ENCODE assay signal across 8 mouse cellular contexts in genomic region chr5:7996401-7997044, GRCm38 (mm10). TPM values are rescaled to one million over a fixed set of nuclear protein-coding genes. Genes with fewer than 3 reads are reported as not detected.
A peak's percentile ranks its signal among the peaks of the same experiment; 100 is the strongest.
DNase-seq lines count a peak whose midpoint lies in the region; ATAC-seq and TF ChIP-seq lines count a peak whose summit lies in the region.

No protein-coding gene starts in this region.

- H3K4me3 ChIP-seq in kidney, adult 2 months (ENCODE audit: insufficient read depth, low read depth, low read length) = no peak overlapping the region
- no peak overlapping the region for H3K4me3 ChIP-seq in CH12.LX (replicated peaks in 1 of 3; ENCODE audit: low read depth in 2 of 3, low read length in 2 of 3, poor library complexity in 1 of 3)
- no peak overlapping the region for H3K4me3 ChIP-seq in neural tube, embryonic 12.5 days

- ATAC-seq in neural tube, embryonic 12.5 days (ENCODE audit: low FRiP score, low read depth) = peak; percentile 48; the same call in 1 of the 2 replicates

- no peaks in the 10 kb centered on the region for H3K9me3 ChIP-seq in CH12.LX (replicated peaks; ENCODE audit: low read length)
- no peaks in the 10 kb centered on the region for H3K9me3 ChIP-seq in neural tube, embryonic 12.5 days

- 49% methylated on average over 8 of the region's 8 CpGs for WGBS in kidney, adult 2 months
- 61% methylated on average over 8 of the region's 8 CpGs for WGBS in neural tube, embryonic 12.5 days

- TF ChIP-seq EP300 in CH12.LX (IDR thresholded peaks at IDR 0.05; ENCODE audit: low read length) = no peak

- no peaks in the 10 kb centered on the region for H3K27me3 ChIP-seq in kidney, adult 2 months (replicated peaks; ENCODE audit: control insufficient read depth, insufficient read depth, low read length)
- H3K27me3 ChIP-seq in CH12.LX (replicated peaks) = no peaks in the 10 kb centered on the region
- H3K27me3 ChIP-seq in neural tube, embryonic 12.5 days (replicated peaks) = no peaks in the 10 kb centered on the region

- no peak overlapping the region for H3K27ac ChIP-seq in kidney, adult 2 months (ENCODE audit: insufficient read depth, low read depth, low read length)
- no peak overlapping the region for H3K27ac ChIP-seq in CH12.LX (ENCODE audit: insufficient read depth, low read depth)
- no peak overlapping the region for H3K27ac ChIP-seq in neural tube, embryonic 12.5 days

- no peak overlapping the region for H3K4me2 ChIP-seq in CH12.LX (ENCODE audit: insufficient read depth, low read depth, poor library complexity, severe bottlenecking)
- H3K4me2 ChIP-seq in neural tube, embryonic 12.5 days (replicated peaks) = no peak overlapping the region

- TF ChIP-seq POLR2A in kidney, adult 2 months (IDR thresholded peaks at IDR 0.05; ENCODE audit: low read depth, low read length) = no peak
- TF ChIP-seq POLR2A in CH12.LX (IDR thresholded peaks at IDR 0.05; ENCODE audit: low read depth, low read length) = no peak

- no peak overlapping the region for H3K9ac ChIP-seq in CH12.LX (ENCODE audit: insufficient read depth, low read depth)
- no peak overlapping the region for H3K9ac ChIP-seq in neural tube, embryonic 12.5 days

- no peaks in the 10 kb centered on the region for H3K36me3 ChIP-seq in kidney, adult 2 months (ENCODE audit: control insufficient read depth, insufficient read depth, low read length)
- no peaks in the 10 kb centered on the region for H3K36me3 ChIP-seq in CH12.LX (replicated peaks in 1 of 2; ENCODE audit: control insufficient read depth in 1 of 2, insufficient read depth in 1 of 2, low read length in 1 of 2)
- no peaks in the 10 kb centered on the region for H3K36me3 ChIP-seq in neural tube, embryonic 12.5 days

- no peaks in the 10 kb centered on the region for H3K4me1 ChIP-seq in kidney, adult 2 months (ENCODE audit: control insufficient read depth, insufficient read depth, low read length)
- peaks cover 3 to 6% of the 10 kb centered on the region in 2 experiments; a peak in 3 of 4 replicates for H3K4me1 ChIP-seq in CH12.LX (ENCODE audit: control insufficient read depth in 1 of 2, insufficient read depth in 2 of 2)
- no peaks in the 10 kb centered on the region for H3K4me1 ChIP-seq in neural tube, embryonic 12.5 days

- in situ Hi-C loops in CH12.LX (cut with MboI; ENCODE audit: low pct_ligation_motif_present, low pct_unique_long_range_greater_than_20kb, low sequenced_read_pairs) = no loop called here

- H3K79me2 ChIP-seq in CH12.LX (replicated peaks; ENCODE audit: control insufficient read depth, extremely low read depth, insufficient read depth, poor library complexity, severe bottlenecking) = no peaks in the 10 kb centered on the region

- peak; percentile 89 for TF ChIP-seq RAD21 in CH12.LX (IDR thresholded peaks at IDR 0.05; ENCODE audit: low read depth, low read length)

- dilution Hi-C loops in CH12.LX (cut with MboI; ENCODE audit: extremely low pct_ligation_motif_present, extremely low pct_unique_long_range_greater_than_20kb, low sequenced_read_pairs) = no loop called here

- DNase-seq in kidney, adult 2 months = peak; percentile 8
- DNase-seq in kidney, adult 9 months = no peak
- DNase-seq in CH12.LX (ENCODE audit: extremely low read depth) = peak; percentile 37
- peak; percentile 17 for DNase-seq in embryo, embryonic 10 days (ENCODE audit: low spot score)
- DNase-seq in induced T-regulatory cell, adult 2 months (ENCODE audit: low read depth) = peak; percentile 41
- DNase-seq in kidney, postnatal 14 days = no peak
- no peak for DNase-seq in left cerebral cortex, postnatal 36 days (ENCODE audit: low spot score in 2 of 2)

- intact Hi-C loops in left cerebral cortex, postnatal 36 days (cut with DNase I) = no loop called here

- TF ChIP-seq CTCF in kidney, adult 2 months (conservative IDR thresholded peaks at IDR 0.05; ENCODE audit: insufficient read depth, insufficient read length, low read depth, low read length) = no peak
- peak; percentile 72; a peak in 3 of 4 replicates for TF ChIP-seq CTCF in CH12.LX (conservative IDR thresholded peaks at IDR 0.05 in 1 of 2, IDR thresholded peaks at IDR 0.05 in 1 of 2; ENCODE audit: low read depth in 2 of 2, low read length in 2 of 2)

TF ChIP-seq in CH12.LX, 34 proteins besides CTCF, POLR2A, EP300 and RAD21:
- no peak for TF ChIP-seq PAX5 (IDR thresholded peaks at IDR 0.05; ENCODE audit: low read length)
- TF ChIP-seq SMC3 (IDR thresholded peaks at IDR 0.05; ENCODE audit: low read depth, low read length) = peak; percentile 67
- TF ChIP-seq ZC3H11A (IDR thresholded peaks at IDR 0.05; ENCODE audit: low read depth, low read length) = peak; percentile 10; the same call in 1 of the 2 replicates

RNA-seq across cellular contexts. Expression of gene Steap4, which starts 36.3 kb away (rescaled TPM):
- polyA plus RNA-seq in kidney, adult 2 months (2012; rRNA removed) = 8.4 and 8.7 TPM in 2 replicates
- total RNA-seq in CH12.LX (2012; rRNA removed) = 0.08 TPM in 1 of 2 replicates, not detected in the other
- not detected in 2 replicates for total RNA-seq in CH12.LX (2014; rRNA removed)
- not detected in 2 replicates for polyA plus RNA-seq in CH12.LX (2012; ENCODE audit: insufficient read length, low read depth)
- 0.38 and 0.40 TPM in 2 replicates for polyA plus RNA-seq in neural tube, embryonic 12.5 days (2016; fragmentation: Nextera tagmentation; extraction: Ambion mirVana)
- total RNA-seq in left cerebral cortex, postnatal 36 days (2021) = under 1 TPM; 0.15 to 0.16 TPM

RNA-seq across cellular contexts. Expression of gene Sri, which starts 49.4 kb away (rescaled TPM):
- 248 and 288 TPM in 2 replicates for polyA plus RNA-seq in kidney, adult 2 months (2012; rRNA removed)
- total RNA-seq in CH12.LX (2012; rRNA removed) (178 and 229 TPM in 2 replicates), CH12.LX (2014; rRNA removed) (190 and 195 TPM in 2 replicates)
- polyA plus RNA-seq in CH12.LX (2012; ENCODE audit: insufficient read length, low read depth) = 203 and 212 TPM in 2 replicates
- 164 and 171 TPM in 2 replicates for polyA plus RNA-seq in neural tube, embryonic 12.5 days (2016; fragmentation: Nextera tagmentation; extraction: Ambion mirVana)
- total RNA-seq in left cerebral cortex, postnatal 36 days (2021) = 100 to 1,000 TPM in 1 of 2 experiments, 10 to 100 TPM in 1; 93.5 to 102 TPM

Comparison
In these comparisons a context has a peak if more than half of its experiments do, and no peak if none do; other contexts are left out.
1. DNase-seq: peak in kidney, adult 2 months (single experiment), CH12.LX (single experiment), embryo, embryonic 10 days (single experiment) and induced T-regulatory cell, adult 2 months (single experiment); none in kidney, adult 9 months (single experiment), kidney, postnatal 14 days (single experiment) and left cerebral cortex, postnatal 36 days (0 of 2).